Mouse (Mus musculus): Measurements from ENCODE around the gene Rab3a. TPM values are rescaled to one million over a fixed set of nuclear protein-coding genes. Genes with fewer than 3 reads are reported as not detected.
A peak's percentile ranks its signal among the peaks of the same experiment; 100 is the strongest.

The Rab3a gene
- total RNA-seq, 2 experiments from 2014 or later: 44.6 to 50.4 TPM

GRCm38 (mm10) chr8:70758616-70759561 is 4.4 kb downstream of the Rab3a start:
- DNase-seq: peak; percentile 34

GRCm38 (mm10) chr8:70760350-70760749 is 5.9 kb downstream of the Rab3a start:
- DNase-seq: no peak

DNA sequence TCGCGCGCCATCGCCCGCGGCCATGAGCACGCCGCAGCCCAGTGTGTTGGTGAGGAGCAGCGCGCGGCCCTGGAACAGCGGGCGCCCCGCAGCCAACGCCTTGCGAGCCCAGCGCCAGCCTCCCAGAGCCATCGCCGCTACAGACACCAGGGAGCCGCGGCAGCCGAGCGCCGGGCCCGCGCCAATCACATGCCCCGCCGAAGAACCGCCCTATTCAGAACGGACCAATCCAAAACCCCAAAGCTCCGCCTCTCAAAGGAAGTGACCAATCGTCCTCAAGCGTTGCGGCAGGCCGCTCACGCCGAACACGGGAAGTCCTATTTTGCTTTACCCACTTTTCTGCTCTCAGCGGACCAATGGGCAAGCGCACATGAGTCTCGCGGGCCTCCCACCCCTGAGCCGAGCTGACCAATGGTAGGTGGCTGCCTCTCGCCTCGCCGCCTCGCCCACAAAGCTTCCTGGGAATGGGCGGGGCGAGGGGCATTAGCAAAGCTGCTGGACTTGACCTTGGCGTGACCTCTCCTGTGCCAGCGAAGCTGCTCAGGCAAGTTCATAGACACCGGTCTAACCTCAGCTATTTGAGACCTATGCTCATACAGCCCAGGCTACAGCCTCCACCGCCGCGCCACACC is 6.4 kb downstream of the Rab3a start, which contains the start of gene Mpv17l2:
Gene Mpv17l2 (minus strand): TSS at position 172 of the 632 bp plus-strand sequence.
- DNase-seq: peak; percentile 86

GRCm38 (mm10) chr8:70762118-70762517 is 7.6 kb downstream of the Rab3a start:
- DNase-seq: no peak

DNA sequence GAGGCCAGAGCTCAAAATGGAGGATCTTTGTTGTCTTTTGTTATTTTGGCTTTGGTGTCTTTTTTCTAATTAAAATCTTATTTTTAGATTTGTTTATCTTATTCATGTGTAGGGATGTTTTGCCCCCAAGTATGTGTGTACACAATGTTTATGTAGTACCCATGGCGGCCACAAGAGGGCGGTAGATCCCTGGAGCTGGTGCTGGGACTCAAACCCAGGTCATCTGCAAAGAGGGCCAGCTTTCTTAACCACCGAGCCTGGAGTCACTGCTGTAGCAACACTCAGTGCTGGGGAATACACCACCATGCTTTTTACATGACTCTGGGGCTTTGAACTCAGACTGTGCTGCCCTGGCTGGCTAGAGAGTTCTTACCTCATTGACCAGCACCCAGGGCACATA is 8.9 kb downstream of the Rab3a start:
- peak; percentile 68 for DNase-seq

- no peak for DNase-seq
Measured at GRCm38 (mm10) chr8:70764026-70764425, 9.5 kb downstream of the Rab3a start.

DNA sequence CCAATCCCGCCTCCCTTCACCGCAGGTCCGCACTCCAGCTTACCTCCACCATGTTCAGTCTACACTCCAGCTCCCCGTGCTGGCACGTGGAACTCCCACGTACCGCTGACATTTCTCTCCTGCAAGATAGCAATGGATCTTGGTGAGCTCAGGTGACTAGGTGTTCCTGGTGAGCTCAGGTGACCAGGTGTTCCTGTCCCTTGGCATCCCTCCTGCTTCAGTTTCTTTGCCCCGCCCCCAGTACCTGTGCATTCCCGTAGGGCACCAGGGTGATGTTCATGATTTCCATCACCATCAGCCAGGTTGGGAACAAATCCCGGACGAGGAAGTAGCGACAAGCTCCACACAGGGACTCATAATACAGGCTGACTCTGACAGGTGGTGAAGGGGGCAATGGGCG is 10.2 kb downstream of the Rab3a start:
- DNase-seq: no peak

DNA sequence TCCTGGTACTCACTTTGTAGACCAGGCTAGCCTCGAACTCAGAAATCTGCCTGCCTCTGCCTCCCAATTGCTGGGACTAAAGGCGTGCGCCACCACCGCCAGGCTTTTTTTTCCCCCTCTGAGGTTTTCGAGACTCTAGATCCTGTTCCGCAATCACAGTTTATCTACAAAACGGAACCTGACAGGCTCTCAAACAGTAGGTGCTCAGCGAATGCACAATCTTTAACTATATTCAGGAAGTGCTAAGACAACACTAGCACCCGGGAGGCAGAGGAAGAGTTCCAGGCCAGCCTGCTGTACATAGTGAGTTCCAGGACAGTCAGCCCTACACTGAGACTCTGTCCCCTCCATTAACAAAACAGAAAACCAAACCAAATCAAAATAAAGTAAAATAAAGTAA is 10.8 kb downstream of the Rab3a start:
- DNase-seq: no peak

DNA sequence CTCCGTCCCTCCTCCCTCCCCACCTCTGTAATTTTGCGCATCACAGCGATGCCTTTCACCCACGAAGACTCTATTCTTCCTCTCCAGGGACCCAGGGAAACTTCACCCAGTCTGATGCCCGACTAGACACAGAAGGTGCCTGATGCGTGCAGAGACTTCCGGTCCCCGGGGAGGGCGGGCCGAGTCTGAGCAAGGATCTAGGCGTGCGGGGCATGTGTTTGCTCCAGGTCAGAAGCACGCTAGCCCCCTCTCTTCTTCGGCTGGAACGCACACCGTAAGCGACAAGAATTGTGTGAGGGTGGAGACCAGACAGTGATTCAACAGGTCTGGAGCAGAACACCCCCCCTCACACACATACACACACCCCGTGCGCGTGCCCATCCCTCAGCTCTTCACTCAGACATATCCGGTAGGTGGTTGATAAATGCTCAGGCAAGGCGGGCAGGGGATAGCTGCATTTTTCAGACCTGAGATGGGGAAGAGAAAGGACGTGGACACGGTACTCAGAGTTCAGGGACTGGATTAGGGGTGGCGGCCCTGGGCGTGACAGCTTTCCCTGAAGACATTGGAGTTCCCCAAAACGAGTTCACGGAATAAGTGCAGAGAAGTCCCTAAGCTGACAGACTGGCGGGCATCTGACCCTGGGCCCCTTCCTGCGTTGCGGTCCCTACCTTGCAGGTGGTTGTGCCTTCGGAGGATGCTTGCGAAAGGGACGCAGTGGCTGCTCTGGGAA is 11.5 kb downstream of the Rab3a start:
- DNase-seq: no peak

GRCm38 (mm10) chr8:70766571-70767440 is 12.3 kb downstream of the Rab3a start:
- peak; percentile 60 for DNase-seq

DNA sequence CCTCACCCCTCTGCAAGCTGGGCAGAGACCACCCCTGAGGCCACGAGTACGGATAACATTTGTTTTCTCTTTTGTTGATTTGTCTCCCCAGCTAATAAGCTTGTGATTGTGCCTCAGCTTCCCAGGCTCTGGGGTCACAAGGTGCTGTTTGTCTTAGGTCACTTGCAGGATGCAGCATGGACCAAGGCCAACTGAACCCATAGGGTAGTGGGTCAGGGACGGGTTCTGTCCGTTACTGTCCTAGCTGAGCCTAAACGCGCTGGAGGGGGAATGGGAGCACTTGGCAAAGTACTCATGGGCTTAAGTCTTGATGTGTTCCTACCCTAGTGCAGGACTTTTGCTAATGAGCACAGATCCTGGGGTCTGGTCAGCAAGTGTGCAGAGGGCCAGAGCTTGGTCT is 13.0 kb downstream of the Rab3a start:
- no peak for DNase-seq

DNA sequence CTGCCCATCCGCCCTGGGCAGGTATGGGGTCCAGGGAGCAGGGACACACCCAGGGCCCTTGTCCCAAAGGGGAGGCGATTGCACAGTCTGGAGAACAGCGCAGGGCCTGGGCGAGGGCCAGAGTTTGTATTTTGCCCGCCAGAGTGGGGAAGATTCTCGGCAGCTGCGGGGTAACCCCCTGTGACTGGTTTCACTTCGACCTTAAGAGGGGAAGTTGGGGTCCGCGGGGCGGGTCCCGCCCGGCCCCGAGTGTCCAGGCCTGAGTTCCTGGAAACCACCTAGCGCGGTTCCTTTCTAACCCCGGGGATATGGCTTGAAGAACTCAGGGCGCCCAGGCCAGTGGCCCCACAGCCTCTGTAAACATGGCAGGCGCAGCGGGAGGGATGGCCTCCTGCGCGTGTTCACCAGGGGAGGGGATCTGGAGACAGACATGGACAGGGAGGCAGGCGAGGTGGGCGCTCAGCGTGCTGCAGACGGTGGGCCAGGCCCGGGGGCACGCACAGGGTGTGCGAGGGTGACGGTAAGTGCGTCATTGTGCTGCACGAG is 13.8 kb downstream of the Rab3a start:
- DNase-seq: peak; percentile 25

DNA sequence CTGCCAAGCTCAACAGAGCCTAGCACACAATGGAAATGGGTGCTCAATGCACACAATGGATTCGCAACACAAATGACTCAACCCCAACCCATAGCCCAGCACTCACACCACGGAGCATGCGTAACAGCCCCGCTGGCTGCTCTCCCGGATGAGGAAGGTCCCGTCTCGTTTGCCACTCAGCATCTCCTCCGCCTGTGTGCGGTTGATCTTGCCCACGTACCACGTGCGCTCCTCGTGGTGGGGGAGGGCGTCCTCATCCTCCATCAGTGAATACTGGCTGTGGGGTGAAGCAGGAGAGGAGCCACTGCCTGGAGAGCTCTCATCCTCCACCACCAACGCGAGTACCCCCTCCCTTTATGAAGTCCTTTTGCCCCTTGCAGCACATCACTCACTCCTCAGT is 14.5 kb downstream of the Rab3a start:
- no peak for DNase-seq

DNA sequence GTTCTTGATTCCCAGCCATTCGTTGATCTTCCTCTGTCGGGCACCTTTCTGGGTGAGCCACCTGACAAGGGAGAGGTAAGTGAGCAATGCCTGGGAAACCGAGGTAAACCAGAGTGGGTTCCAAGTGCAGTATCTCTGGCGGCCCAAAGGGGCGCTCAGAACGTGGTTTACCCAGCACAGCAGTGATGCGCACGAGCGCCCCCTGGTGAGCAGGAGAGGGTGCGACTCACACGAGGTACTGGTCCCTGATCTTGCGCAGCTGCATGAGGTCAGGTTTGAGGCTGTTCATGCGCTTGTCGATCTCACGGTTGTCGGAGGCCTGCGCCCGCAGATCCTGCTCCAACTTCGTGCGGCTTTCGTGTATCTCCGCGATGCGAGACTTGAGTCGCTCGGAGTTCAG is 14.9 kb downstream of the Rab3a start:
- DNase-seq: peak; percentile 99

GRCm38 (mm10) chr8:70769858-70770257 is 15.4 kb downstream of the Rab3a start:
- DNase-seq: no peak

- no peak for DNase-seq
Measured at GRCm38 (mm10) chr8:70770748-70771147, 16.3 kb downstream of the Rab3a start.

DNA sequence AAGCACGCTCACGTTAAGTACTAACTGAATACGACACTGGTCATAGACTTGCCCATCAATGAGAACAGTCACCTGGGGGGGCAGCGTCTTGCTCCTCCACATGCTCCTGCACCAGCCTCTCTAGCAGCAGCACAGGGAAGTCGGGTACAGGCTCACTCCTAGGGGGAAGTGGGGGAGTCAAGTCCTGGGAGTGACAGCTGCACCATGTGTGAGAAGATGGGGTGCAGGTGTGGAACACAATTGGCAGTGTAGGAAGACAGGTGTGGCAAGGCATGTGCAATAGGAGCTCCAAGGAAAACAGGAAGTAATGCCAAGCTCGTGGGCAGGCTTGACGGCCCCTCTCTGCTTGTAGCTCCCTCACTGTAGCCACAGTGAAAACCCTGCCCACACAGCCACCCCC is 16.7 kb downstream of the Rab3a start:
- DNase-seq: no peak

- no peak for DNase-seq
Measured at GRCm38 (mm10) chr8:70772075-70772474, 17.6 kb downstream of the Rab3a start.

DNA sequence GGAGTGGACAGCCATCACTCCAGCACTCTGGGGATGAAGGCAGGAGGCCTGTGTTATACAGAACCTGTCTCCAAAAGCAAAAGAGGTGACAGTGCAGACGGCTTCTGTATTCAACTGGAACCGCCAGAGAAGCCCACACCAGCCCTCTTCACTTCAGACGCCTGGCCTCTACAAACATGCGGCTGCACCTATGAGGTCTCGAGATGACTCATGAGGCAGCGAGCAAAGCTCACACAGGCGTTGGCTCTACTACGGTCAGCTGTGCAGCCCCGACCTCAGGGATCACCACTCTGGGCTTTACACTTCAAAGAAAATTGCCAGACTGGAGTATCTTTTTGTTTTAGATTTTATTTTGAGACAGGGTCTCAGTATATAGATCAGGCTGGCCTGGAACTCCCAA is 18.4 kb downstream of the Rab3a start:
- no peak for DNase-seq

DNA sequence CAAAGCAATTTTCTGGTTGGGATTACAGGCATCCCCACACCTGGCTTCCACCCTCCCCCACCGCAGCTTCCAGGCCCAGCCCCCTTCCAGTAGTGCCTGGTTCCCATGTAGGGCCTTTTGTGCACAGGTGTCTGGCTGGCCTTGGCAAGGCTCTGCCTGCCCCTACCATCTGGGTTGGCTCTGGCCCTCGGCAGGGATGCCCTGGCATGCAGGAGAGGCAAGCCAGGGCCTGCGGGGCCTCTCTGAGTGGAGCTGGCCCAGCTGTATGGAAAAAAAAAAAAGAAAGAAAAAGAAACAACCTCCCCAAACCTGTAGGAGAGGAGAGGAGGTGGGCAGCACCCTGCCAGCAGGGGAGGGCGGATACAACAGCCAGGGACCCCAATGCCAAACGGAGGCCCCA is 18.9 kb downstream of the Rab3a start:
- DNase-seq: peak; percentile 21

GRCm38 (mm10) chr8:70773833-70774232 is 19.4 kb downstream of the Rab3a start:
- peak; percentile 90 for DNase-seq
